Mouse (Mus musculus) E14TG2a.4 (cell line): ENCODE results near the gene Ptges3l.

Source experiments
- H3K27me3 ChIP-seq: 2 replicates; pipeline ENCODE4 v1.6.1; 2014; ENCODE audit warnings: low read length, control low read depth; ENCODE audit not compliant: insufficient read depth
- H3K36me3 ChIP-seq: 2 replicates; pipeline ENCODE4 v1.6.1; 2014; ENCODE audit warnings: low read length, control low read depth; ENCODE audit not compliant: insufficient read depth
- H3K4me1 ChIP-seq: replicated peaks from 2 replicates; pipeline ENCODE4 v1.6.1; 2014; ENCODE audit warnings: low read depth, low read length, control low read depth
- H3K4me3 ChIP-seq: replicated peaks from 2 replicates; pipeline ENCODE4 v1.5.1; 2014; ENCODE audit warnings: mild to moderate bottlenecking, low read length
- H3K9me3 ChIP-seq: 2 replicates; pipeline ENCODE4 v1.6.1; 2014; ENCODE audit warnings: low read length, control low read depth
- CTCF ChIP-seq: conservative IDR thresholded peaks from 2 replicates; pipeline ENCODE4 v1.5.1; 2014; ENCODE audit warnings: low read length
- NANOG ChIP-seq: IDR thresholded peaks from 2 replicates; pipeline ENCODE4 v1.6.1; 2014; ENCODE audit warnings: borderline replicate concordance, low read length, mixed read lengths
- POU5F1 ChIP-seq: IDR thresholded peaks from 2 replicates; pipeline ENCODE4 v1.6.1; 2014; ENCODE audit warnings: low read length, borderline replicate concordance

The Ptges3l gene

GRCm38 (mm10) chr11:101374421-101374938 is 50.7 kb downstream of the Ptges3l start:
- Histone ChIP-seq H3K4me3 (no peak overlapping the region), H3K9me3 (no peaks in the 10 kb centered on the region), H3K27me3 (peaks cover 15% of the 10 kb centered on the region; the same call in 1 of the 2 replicates), H3K36me3 (no peaks in the 10 kb centered on the region), H3K4me1 (no peaks in the 10 kb centered on the region)
- TF ChIP-seq CTCF (no peak), POU5F1 (no peak), NANOG (no peak)

GRCm38 (mm10) chr11:101370141-101370540 is 55.0 kb downstream of the Ptges3l start:
- H3K4me3 ChIP-seq: no peak overlapping the region
- H3K36me3 ChIP-seq: no peaks in the 10 kb centered on the region
- TF ChIP-seq CTCF (no peak), POU5F1 (no peak), NANOG (no peak)
- no peaks in the 10 kb centered on the region for H3K9me3 ChIP-seq
- peaks cover 11% of the 10 kb centered on the region; the same call in 1 of the 2 replicates for H3K27me3 ChIP-seq
- H3K4me1 ChIP-seq: no peaks in the 10 kb centered on the region
